Mouse (Mus musculus): ENCODE results near the gene Ulk4. TPM values are rescaled to one million over a fixed set of nuclear protein-coding genes. Genes with fewer than 3 reads are reported as not detected.

The Ulk4 gene
- polyA plus RNA-seq, 1 experiment from 2014 or later: 134 TPM

GRCm38 (mm10) chr9:120981777-120982176 is 295.2 kb downstream of the Ulk4 start:
- no peaks in the 10 kb centered on the region for H3K36me3 ChIP-seq (ENCODE audit: control insufficient read depth, insufficient read depth, low read length)
- ATAC-seq (ENCODE audit: insufficient number of reproducible peaks, insufficient read depth, low FRiP score, low read depth): no peak
- H3K4me2 ChIP-seq (replicated peaks; ENCODE audit: low read depth, low read length): no peak overlapping the region
- H3K27ac ChIP-seq (ENCODE audit: low read length): no peak overlapping the region
- H3K9me3 ChIP-seq (ENCODE audit: control insufficient read depth, low read depth, low read length): no peaks in the 10 kb centered on the region
- WGBS: 76% methylated on average over 7 of the region's 7 CpGs
- H3K4me3 ChIP-seq (ENCODE audit: low read depth, low read length): no peak overlapping the region
- H3K27me3 ChIP-seq (ENCODE audit: control insufficient read depth, insufficient read depth, low read length): no peaks in the 10 kb centered on the region
- H3K9ac ChIP-seq (replicated peaks; ENCODE audit: low read depth, low read length): no peak overlapping the region
- H3K4me1 ChIP-seq (ENCODE audit: control insufficient read depth, insufficient read depth, low read length): no peaks in the 10 kb centered on the region

- Histone ChIP-seq H3K4me3 (ENCODE audit: low read depth, low read length) (no peak overlapping the region), H3K27me3 (ENCODE audit: control insufficient read depth, insufficient read depth, low read length) (no peaks in the 10 kb centered on the region), H3K4me2 (replicated peaks; ENCODE audit: low read depth, low read length) (no peak overlapping the region), H3K4me1 (ENCODE audit: control insufficient read depth, insufficient read depth, low read length) (no peaks in the 10 kb centered on the region; the same call in 1 of the 2 replicates), H3K9ac (replicated peaks; ENCODE audit: low read depth, low read length) (no peak overlapping the region), H3K27ac (ENCODE audit: low read length) (no peak overlapping the region), H3K9me3 (ENCODE audit: control insufficient read depth, low read depth, low read length) (no peaks in the 10 kb centered on the region), H3K36me3 (ENCODE audit: control insufficient read depth, insufficient read depth, low read length) (no peaks in the 10 kb centered on the region)
- 90% methylated on average over 4 of the region's 4 CpGs for WGBS
- ATAC-seq (ENCODE audit: insufficient number of reproducible peaks, insufficient read depth, low FRiP score, low read depth): no peak
Measured at GRCm38 (mm10) chr9:120976856-120977255, 300.1 kb downstream of the Ulk4 start.

- Histone ChIP-seq H3K27ac (ENCODE audit: low read length) (no peak overlapping the region), H3K9ac (replicated peaks; ENCODE audit: low read depth, low read length) (no peak overlapping the region), H3K27me3 (ENCODE audit: control insufficient read depth, insufficient read depth, low read length) (no peaks in the 10 kb centered on the region), H3K4me3 (ENCODE audit: low read depth, low read length) (no peak overlapping the region), H3K4me2 (replicated peaks; ENCODE audit: low read depth, low read length) (no peak overlapping the region), H3K36me3 (ENCODE audit: control insufficient read depth, insufficient read depth, low read length) (no peaks in the 10 kb centered on the region), H3K4me1 (ENCODE audit: control insufficient read depth, insufficient read depth, low read length) (no peaks in the 10 kb centered on the region; the same call in 1 of the 2 replicates), H3K9me3 (ENCODE audit: control insufficient read depth, low read depth, low read length) (no peaks in the 10 kb centered on the region)
- WGBS: 45% methylated on average over 5 of the region's 5 CpGs
- ATAC-seq (ENCODE audit: insufficient number of reproducible peaks, insufficient read depth, low FRiP score, low read depth): peak; percentile 68; the same call in 1 of the 2 replicates
Measured at GRCm38 (mm10) chr9:120976158-120976557, 300.8 kb downstream of the Ulk4 start.

- ATAC-seq (ENCODE audit: insufficient number of reproducible peaks, insufficient read depth, low FRiP score, low read depth): no peak
- Histone ChIP-seq H3K4me1 (ENCODE audit: control insufficient read depth, insufficient read depth, low read length) (no peaks in the 10 kb centered on the region; the same call in 1 of the 2 replicates), H3K27ac (ENCODE audit: low read length) (no peak overlapping the region), H3K4me3 (ENCODE audit: low read depth, low read length) (no peak overlapping the region), H3K36me3 (ENCODE audit: control insufficient read depth, insufficient read depth, low read length) (peaks cover 2% of the 10 kb centered on the region; the same call in 1 of the 2 replicates), H3K9me3 (ENCODE audit: control insufficient read depth, low read depth, low read length) (no peaks in the 10 kb centered on the region), H3K9ac (replicated peaks; ENCODE audit: low read depth, low read length) (no peak overlapping the region), H3K4me2 (replicated peaks; ENCODE audit: low read depth, low read length) (no peak overlapping the region), H3K27me3 (ENCODE audit: control insufficient read depth, insufficient read depth, low read length) (no peaks in the 10 kb centered on the region)
- 71% methylated on average over 2 of the region's 2 CpGs for WGBS
Measured at GRCm38 (mm10) chr9:120974209-120974608, 302.8 kb downstream of the Ulk4 start.

GRCm38 (mm10) chr9:120973026-120973515 is 303.9 kb downstream of the Ulk4 start:
- Histone ChIP-seq H3K4me1 (ENCODE audit: control insufficient read depth, insufficient read depth, low read length) (no peaks in the 10 kb centered on the region; the same call in 1 of the 2 replicates), H3K9me3 (ENCODE audit: control insufficient read depth, low read depth, low read length) (no peaks in the 10 kb centered on the region), H3K4me2 (replicated peaks; ENCODE audit: low read depth, low read length) (no peak overlapping the region), H3K36me3 (ENCODE audit: control insufficient read depth, insufficient read depth, low read length) (peaks cover 8% of the 10 kb centered on the region; the same call in 1 of the 2 replicates), H3K27ac (ENCODE audit: low read length) (no peak overlapping the region), H3K27me3 (ENCODE audit: control insufficient read depth, insufficient read depth, low read length) (no peaks in the 10 kb centered on the region), H3K4me3 (ENCODE audit: low read depth, low read length) (no peak overlapping the region), H3K9ac (replicated peaks; ENCODE audit: low read depth, low read length) (no peak overlapping the region)
- WGBS: 64% methylated on average over 6 of the region's 6 CpGs
- ATAC-seq (ENCODE audit: insufficient number of reproducible peaks, insufficient read depth, low FRiP score, low read depth): no peak

- H3K9me3 ChIP-seq (ENCODE audit: control insufficient read depth, low read depth, low read length): no peaks in the 10 kb centered on the region
- H3K9ac ChIP-seq (replicated peaks; ENCODE audit: low read depth, low read length): no peak overlapping the region
- no peak for ATAC-seq (ENCODE audit: insufficient number of reproducible peaks, insufficient read depth, low FRiP score, low read depth)
- H3K4me3 ChIP-seq (ENCODE audit: low read depth, low read length): no peak overlapping the region
- H3K4me1 ChIP-seq (ENCODE audit: control insufficient read depth, insufficient read depth, low read length): no peaks in the 10 kb centered on the region
- H3K4me2 ChIP-seq (replicated peaks; ENCODE audit: low read depth, low read length): no peak overlapping the region
- 83% methylated on average over 10 of the region's 10 CpGs for WGBS
- peaks cover 71% of the 10 kb centered on the region for H3K36me3 ChIP-seq (ENCODE audit: control insufficient read depth, insufficient read depth, low read length)
- H3K27ac ChIP-seq (ENCODE audit: low read length): no peak overlapping the region
- no peaks in the 10 kb centered on the region for H3K27me3 ChIP-seq (ENCODE audit: control insufficient read depth, insufficient read depth, low read length)
Measured at GRCm38 (mm10) chr9:120965007-120965406, 312.0 kb downstream of the Ulk4 start.

- Histone ChIP-seq H3K27ac (ENCODE audit: low read length) (no peak overlapping the region), H3K4me2 (replicated peaks; ENCODE audit: low read depth, low read length) (no peak overlapping the region), H3K9ac (replicated peaks; ENCODE audit: low read depth, low read length) (no peak overlapping the region), H3K4me3 (ENCODE audit: low read depth, low read length) (no peak overlapping the region), H3K27me3 (ENCODE audit: control insufficient read depth, insufficient read depth, low read length) (no peaks in the 10 kb centered on the region), H3K4me1 (ENCODE audit: control insufficient read depth, insufficient read depth, low read length) (no peaks in the 10 kb centered on the region), H3K9me3 (ENCODE audit: control insufficient read depth, low read depth, low read length) (no peaks in the 10 kb centered on the region), H3K36me3 (ENCODE audit: control insufficient read depth, insufficient read depth, low read length) (peaks cover 77% of the 10 kb centered on the region)
- 76% methylated on average over 5 of the region's 5 CpGs for WGBS
- no peak for ATAC-seq (ENCODE audit: insufficient number of reproducible peaks, insufficient read depth, low FRiP score, low read depth)
Measured at GRCm38 (mm10) chr9:120964224-120964623, 312.8 kb downstream of the Ulk4 start.

- Histone ChIP-seq H3K9me3 (ENCODE audit: control insufficient read depth, low read depth, low read length) (no peaks in the 10 kb centered on the region), H3K27ac (ENCODE audit: low read length) (0 out of 2 replicates have a peak overlapping the region, but pooled peaks have one; percentile 2), H3K36me3 (ENCODE audit: control insufficient read depth, insufficient read depth, low read length) (peaks cover 77% of the 10 kb centered on the region), H3K27me3 (ENCODE audit: control insufficient read depth, insufficient read depth, low read length) (no peaks in the 10 kb centered on the region), H3K9ac (replicated peaks; ENCODE audit: low read depth, low read length) (no peak overlapping the region), H3K4me3 (ENCODE audit: low read depth, low read length) (no peak overlapping the region), H3K4me2 (replicated peaks; ENCODE audit: low read depth, low read length) (no peak overlapping the region), H3K4me1 (ENCODE audit: control insufficient read depth, insufficient read depth, low read length) (no peaks in the 10 kb centered on the region)
- ATAC-seq (ENCODE audit: insufficient number of reproducible peaks, insufficient read depth, low FRiP score, low read depth): no peak
- WGBS: 88% methylated on average over 3 of the region's 3 CpGs
Measured at GRCm38 (mm10) chr9:120963720-120964119, 313.3 kb downstream of the Ulk4 start.

- Histone ChIP-seq H3K4me3 (ENCODE audit: low read depth, low read length) (no peak overlapping the region), H3K9me3 (ENCODE audit: control insufficient read depth, low read depth, low read length) (no peaks in the 10 kb centered on the region), H3K27me3 (ENCODE audit: control insufficient read depth, insufficient read depth, low read length) (no peaks in the 10 kb centered on the region), H3K4me2 (replicated peaks; ENCODE audit: low read depth, low read length) (no peak overlapping the region), H3K36me3 (ENCODE audit: control insufficient read depth, insufficient read depth, low read length) (peaks cover 82% of the 10 kb centered on the region), H3K27ac (ENCODE audit: low read length) (0 out of 2 replicates have a peak overlapping the region, but pooled peaks have one; percentile 2), H3K9ac (replicated peaks; ENCODE audit: low read depth, low read length) (no peak overlapping the region), H3K4me1 (ENCODE audit: control insufficient read depth, insufficient read depth, low read length) (no peaks in the 10 kb centered on the region)
- no peak for ATAC-seq (ENCODE audit: insufficient number of reproducible peaks, insufficient read depth, low FRiP score, low read depth)
- 78% methylated on average over 4 of the region's 4 CpGs for WGBS
Measured at GRCm38 (mm10) chr9:120963104-120963503, 313.9 kb downstream of the Ulk4 start.
